Mouse (Mus musculus): Measurements from ENCODE around the gene Gabrd.
"Not testable (repeated sequence)": the region's sequence is repeated elsewhere in the genome, so short reads cannot be mapped to it uniquely, and the experiment has no call there.

Gabrd gene

GRCm38 (mm10) chr4:155397511-155398221 is at the start of gene Gabrd:
Gene Gabrd, minus strand, starts transcription at chr4:155398112.
- DNase-seq (ENCODE audit: low spot score), result no peak

GRCm38 (mm10) chr4:155442808-155443207 is 44.9 kb upstream of the Gabrd start:
- DNase-seq (ENCODE audit: low spot score), result no peak

- DNase-seq (ENCODE audit: low spot score), result no peak
These were observed 36.1 kb upstream of the Gabrd start for GRCm38 (mm10) chr4:155433993-155434392.

GRCm38 (mm10) chr4:155432358-155432757 is 34.4 kb upstream of the Gabrd start:
- DNase-seq (ENCODE audit: low spot score), result no peak

- DNase-seq (ENCODE audit: low spot score), result no peak
These were observed 31.3 kb upstream of the Gabrd start for GRCm38 (mm10) chr4:155429202-155429601.

GRCm38 (mm10) chr4:155428442-155428841 is 30.5 kb upstream of the Gabrd start:
- no peak for DNase-seq (ENCODE audit: low spot score)

- no peak for DNase-seq (ENCODE audit: low spot score)
These were observed 28.4 kb upstream of the Gabrd start for GRCm38 (mm10) chr4:155426272-155426671.

- no peak for DNase-seq (ENCODE audit: low spot score)
These were observed 26.1 kb upstream of the Gabrd start for GRCm38 (mm10) chr4:155423988-155424387.

GRCm38 (mm10) chr4:155421412-155422370 is 23.8 kb upstream of the Gabrd start:
- DNase-seq (ENCODE audit: low spot score), result not testable (repeated sequence)

- no peak for DNase-seq (ENCODE audit: low spot score)
These were observed 22.2 kb upstream of the Gabrd start for GRCm38 (mm10) chr4:155420137-155420536.

GRCm38 (mm10) chr4:155414656-155415235 is 16.8 kb upstream of the Gabrd start:
- no peak for DNase-seq (ENCODE audit: low spot score)

- no peak for DNase-seq (ENCODE audit: low spot score)
These were observed 15.9 kb upstream of the Gabrd start for GRCm38 (mm10) chr4:155413641-155414335.

- DNase-seq (ENCODE audit: low spot score), result no peak
These were observed 14.2 kb upstream of the Gabrd start for GRCm38 (mm10) chr4:155412124-155412523.

- DNase-seq (ENCODE audit: low spot score), result no peak
These were observed 11.3 kb upstream of the Gabrd start, which contains the start of gene Cfap74 for GRCm38 (mm10) chr4:155409058-155409776. Gene Cfap74, plus strand, starts transcription at chr4:155409190.

- DNase-seq (ENCODE audit: low spot score), result no peak
These were observed 10.8 kb upstream of the Gabrd start for GRCm38 (mm10) chr4:155408695-155409057.

GRCm38 (mm10) chr4:155402489-155402888 is 4.6 kb upstream of the Gabrd start:
- no peak for DNase-seq (ENCODE audit: low spot score)

GRCm38 (mm10) chr4:155401121-155401520 is 3.2 kb upstream of the Gabrd start:
- no peak for DNase-seq (ENCODE audit: low spot score)

- DNase-seq (ENCODE audit: low spot score), result no peak
These were observed 269 bp upstream of the Gabrd start for GRCm38 (mm10) chr4:155398222-155398540.

GRCm38 (mm10) chr4:155396751-155397150 is 1.2 kb downstream of the Gabrd start:
- no peak for DNase-seq (ENCODE audit: low spot score)

- DNase-seq (ENCODE audit: low spot score), result no peak
These were observed 2.4 kb downstream of the Gabrd start for GRCm38 (mm10) chr4:155395471-155395870.

GRCm38 (mm10) chr4:155387166-155387565 is 10.7 kb downstream of the Gabrd start:
- DNase-seq (ENCODE audit: low spot score), result no peak

- DNase-seq (ENCODE audit: low spot score), result no peak
These were observed 14.6 kb downstream of the Gabrd start for GRCm38 (mm10) chr4:155383326-155383725.

Data from spleen, adult 12 weeks (tissue).